Mouse (Mus musculus): ENCODE measurements around the gene Trem2.
"Not testable (repeated sequence)": the region's sequence is repeated elsewhere in the genome, so short reads cannot be mapped to it uniquely, and the experiment has no call there.

The Trem2 gene

GRCm38 (mm10) chr17:48346231-48346630, at the start of gene Trem2:
Gene Trem2 (plus strand): TSS chr17:48346401.
- DNase-seq (ENCODE audit: low spot score in 2 of 2), result peak in 1 of 2 experiments; percentile 51

- DNase-seq (ENCODE audit: low spot score in 2 of 2), result no peak
These were observed 47.0 kb upstream of the Trem2 start, which contains the start of gene Treml2 for GRCm38 (mm10) chr17:48299203-48299602. Gene Treml2 (plus strand): TSS chr17:48299498.

- DNase-seq (ENCODE audit: low spot score in 2 of 2), result no peak
These were observed 46.4 kb upstream of the Trem2 start for GRCm38 (mm10) chr17:48299756-48300155.

DNA sequence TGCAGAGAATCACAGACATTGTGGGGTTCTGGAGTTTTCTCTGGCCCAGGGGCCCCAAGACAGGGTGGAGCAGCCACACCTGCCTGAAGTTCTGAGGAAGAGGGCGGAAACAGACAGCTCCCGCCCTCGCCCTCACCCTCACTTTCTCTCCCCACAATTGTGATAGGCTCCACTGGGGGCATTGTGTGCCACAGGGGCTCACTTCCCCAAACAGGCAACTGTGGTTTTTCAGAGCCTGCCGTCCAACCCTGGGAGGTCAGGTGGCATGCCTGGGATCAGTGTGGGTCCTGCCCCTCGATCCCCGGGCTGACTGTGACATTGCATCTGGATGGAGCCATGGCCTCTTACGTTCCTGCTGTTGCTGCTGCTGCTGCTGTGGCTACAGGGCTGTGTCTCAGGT, 46.0 kb upstream of the Trem2 start:
- no peak for DNase-seq (ENCODE audit: low spot score in 2 of 2)

- DNase-seq (ENCODE audit: low spot score in 2 of 2), result no peak
These were observed 45.3 kb upstream of the Trem2 start for GRCm38 (mm10) chr17:48300861-48301260.

DNA sequence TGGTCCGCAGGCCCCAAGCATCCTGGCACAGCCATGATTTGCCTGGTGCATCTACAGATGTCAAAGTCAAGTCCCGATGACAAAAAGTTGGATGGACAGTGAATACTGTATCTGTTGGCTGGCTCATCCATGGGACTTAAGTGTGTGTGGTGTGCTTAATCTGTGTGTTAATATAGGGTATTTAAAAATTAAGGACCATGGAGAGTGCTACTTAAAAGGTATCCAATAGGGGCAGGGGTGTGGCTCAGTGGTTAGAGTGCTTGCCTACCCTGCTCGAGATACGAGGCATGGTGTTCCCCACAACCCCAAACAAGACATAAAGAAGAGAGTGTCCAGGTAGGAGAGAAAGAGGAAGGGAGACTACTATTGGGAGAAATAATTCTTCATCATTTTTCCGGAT, 44.4 kb upstream of the Trem2 start:
- DNase-seq (ENCODE audit: low spot score in 2 of 2), result no peak

DNA sequence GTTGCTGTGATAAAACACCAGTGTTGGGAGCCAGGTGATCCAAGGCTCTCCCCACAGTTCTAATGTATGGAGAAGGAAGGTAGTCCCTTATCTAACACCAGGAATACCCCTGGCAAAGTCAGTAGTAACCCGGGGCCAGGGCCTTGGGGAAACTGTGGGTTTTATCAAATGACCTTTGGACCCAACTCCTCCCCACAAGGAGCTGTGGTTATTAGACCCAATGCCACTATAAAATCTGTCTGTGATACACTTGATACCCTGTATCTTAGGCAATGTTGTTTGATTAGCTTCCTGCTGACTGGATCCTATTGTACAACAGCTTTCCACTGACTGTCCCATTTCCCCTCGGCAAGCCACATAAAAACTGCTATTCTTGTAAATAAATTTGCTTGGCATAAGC, 34.1 kb upstream of the Trem2 start:
- no peak for DNase-seq (ENCODE audit: low spot score in 2 of 2)

DNA sequence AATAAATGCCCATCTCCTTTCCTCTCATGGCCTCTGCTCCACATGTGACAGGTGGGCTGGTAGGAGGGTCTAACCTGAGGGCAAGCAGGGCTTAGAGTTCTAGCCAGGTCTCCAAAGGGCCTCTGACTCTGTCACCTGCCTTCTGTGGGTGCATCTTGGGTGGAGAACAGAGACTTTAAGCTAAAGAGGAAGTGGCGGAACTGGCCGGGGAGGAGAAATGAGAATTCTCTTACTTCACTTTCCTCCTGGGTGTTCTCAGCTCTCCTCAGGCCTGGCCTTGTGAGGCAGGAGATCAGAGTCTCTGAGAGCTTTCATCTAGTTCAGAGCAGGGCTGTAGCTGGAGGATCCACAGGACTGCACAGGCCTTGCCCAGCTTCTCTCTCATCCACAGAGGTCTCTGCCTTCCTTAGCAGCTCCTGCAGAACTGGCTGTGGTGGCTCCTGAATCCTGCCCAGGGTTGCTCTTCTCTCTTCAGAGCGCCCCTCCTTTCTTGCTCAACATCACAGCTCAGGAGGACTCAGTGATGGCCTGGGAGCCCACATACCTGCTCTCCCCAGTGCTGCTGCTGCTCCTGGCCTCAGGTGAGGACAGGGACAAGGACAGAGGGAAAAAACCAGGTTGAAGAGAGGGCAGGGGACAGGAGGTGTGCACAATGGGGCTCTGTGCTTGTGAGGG, 30.2 kb upstream of the Trem2 start, which contains the start of gene B430306N03Rik:
Gene B430306N03Rik (plus strand): TSS at position 237 of the 675 bp plus-strand sequence.
- not testable (repeated sequence) for DNase-seq (ENCODE audit: low spot score in 2 of 2)

DNA sequence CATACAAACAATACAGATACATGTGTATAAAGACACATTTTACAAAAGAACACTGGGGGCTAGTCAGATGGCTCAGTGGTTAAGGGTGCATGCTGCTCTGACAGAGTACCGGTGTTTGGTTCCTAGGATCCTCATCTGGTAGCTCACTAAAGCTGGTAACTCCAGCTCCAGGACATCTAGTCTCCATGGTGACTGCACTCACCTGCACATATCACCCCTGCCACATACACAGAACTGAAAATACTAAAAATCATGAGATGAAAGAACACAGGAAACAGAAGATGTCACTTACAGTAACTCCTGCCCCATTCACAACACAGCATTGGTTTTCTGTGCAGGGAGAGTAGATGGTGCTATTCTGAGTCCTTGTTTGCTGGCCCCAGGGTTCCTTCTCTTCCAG, 27.5 kb upstream of the Trem2 start:
- DNase-seq (ENCODE audit: low spot score in 2 of 2), result no peak

GRCm38 (mm10) chr17:48321279-48321678, 24.9 kb upstream of the Trem2 start:
- DNase-seq (ENCODE audit: low spot score in 2 of 2), result no peak

DNA sequence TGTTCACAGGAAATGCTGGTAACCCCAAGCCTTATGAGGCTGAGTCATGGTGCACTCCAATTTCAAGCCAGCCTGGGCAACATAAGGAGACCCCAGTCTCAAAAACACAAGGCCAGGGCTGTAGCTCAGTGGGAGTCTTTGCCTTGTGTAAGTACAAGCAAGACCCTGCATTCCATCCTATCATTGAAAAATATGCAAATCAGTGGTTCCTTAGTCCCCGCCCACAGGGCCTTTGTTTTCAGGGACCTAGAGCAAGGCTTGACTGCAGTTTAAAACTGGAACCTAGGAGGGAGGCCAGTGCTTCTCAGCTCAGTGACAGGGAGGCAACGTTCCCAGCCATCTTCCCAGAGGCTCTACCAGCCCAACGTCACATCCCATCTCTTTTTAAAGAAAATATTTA, 23.0 kb upstream of the Trem2 start:
- DNase-seq (ENCODE audit: low spot score in 2 of 2), result no peak

GRCm38 (mm10) chr17:48324258-48324657, 21.9 kb upstream of the Trem2 start:
- no peak for DNase-seq (ENCODE audit: low spot score in 2 of 2)

DNA sequence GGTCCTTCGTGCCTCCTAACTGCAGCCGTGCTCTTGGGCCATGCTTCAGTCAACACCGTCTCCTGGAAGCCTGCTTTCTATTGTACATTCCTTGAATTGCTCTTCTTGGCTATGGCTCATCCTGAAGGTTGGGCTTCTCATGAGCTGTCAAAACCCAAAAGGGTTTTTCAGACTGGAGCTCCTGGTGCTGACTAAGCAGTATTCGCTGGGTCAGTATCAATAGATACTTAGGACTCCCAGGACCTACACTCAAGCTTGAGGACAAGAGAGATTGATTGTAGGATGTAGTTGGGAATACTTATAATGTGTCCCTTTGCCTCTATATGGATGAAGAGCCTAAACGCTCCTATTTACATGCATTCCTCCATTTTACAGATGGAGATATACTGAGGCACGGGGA, 21.1 kb upstream of the Trem2 start:
- DNase-seq (ENCODE audit: low spot score in 2 of 2), result no peak

- no peak for DNase-seq (ENCODE audit: low spot score in 2 of 2)
These were observed 20.6 kb upstream of the Trem2 start for GRCm38 (mm10) chr17:48325638-48326037.

- DNase-seq (ENCODE audit: low spot score in 2 of 2), result peak; percentile 81 to 86
These were observed 19.5 kb upstream of the Trem2 start for GRCm38 (mm10) chr17:48326656-48327055.

DNA sequence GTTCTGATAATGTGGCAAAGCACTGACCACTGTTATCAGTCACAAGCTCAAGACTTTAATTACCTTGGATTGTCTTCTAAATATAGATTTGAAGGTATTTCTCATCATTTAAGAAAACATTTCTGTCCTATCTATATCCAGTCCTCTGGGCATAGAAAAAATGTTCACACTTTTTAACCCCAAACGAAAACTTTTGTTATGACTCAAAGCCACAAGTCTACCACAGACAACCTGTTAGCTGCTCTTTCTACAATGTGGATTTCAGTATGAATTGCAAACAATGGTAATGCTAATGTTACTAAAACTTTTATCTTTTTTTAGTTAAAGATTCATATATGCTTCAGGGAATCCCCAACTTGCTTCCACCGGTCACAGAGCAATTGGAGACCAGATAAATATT, 13.7 kb upstream of the Trem2 start:
- no peak for DNase-seq (ENCODE audit: low spot score in 2 of 2)

- DNase-seq (ENCODE audit: low spot score in 2 of 2), result no peak
These were observed 12.0 kb upstream of the Trem2 start for GRCm38 (mm10) chr17:48334186-48334585.

GRCm38 (mm10) chr17:48336857-48337256, 9.3 kb upstream of the Trem2 start:
- peak in 1 of 2 experiments; percentile 87 for DNase-seq (ENCODE audit: low spot score in 2 of 2)

DNA sequence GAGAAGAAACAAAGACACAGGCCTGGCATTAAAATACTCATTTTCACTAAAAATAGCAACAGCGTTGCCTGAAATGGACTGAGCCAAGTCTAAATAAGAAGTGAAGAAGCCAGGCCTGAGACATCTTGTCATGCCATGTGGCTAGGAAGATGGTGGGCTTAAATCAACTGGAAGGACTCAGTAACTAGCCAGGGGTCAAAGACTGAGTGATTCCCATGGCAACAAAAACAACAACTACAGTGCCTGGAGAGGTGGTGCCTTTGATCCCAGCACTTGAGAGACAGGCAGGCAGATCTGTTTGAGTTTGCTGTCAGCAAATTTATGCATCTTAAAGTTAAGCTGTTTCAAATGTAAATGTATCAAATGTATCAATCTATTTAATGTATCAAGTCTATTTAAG, 5.9 kb upstream of the Trem2 start:
- no peak for DNase-seq (ENCODE audit: low spot score in 2 of 2)

DNA sequence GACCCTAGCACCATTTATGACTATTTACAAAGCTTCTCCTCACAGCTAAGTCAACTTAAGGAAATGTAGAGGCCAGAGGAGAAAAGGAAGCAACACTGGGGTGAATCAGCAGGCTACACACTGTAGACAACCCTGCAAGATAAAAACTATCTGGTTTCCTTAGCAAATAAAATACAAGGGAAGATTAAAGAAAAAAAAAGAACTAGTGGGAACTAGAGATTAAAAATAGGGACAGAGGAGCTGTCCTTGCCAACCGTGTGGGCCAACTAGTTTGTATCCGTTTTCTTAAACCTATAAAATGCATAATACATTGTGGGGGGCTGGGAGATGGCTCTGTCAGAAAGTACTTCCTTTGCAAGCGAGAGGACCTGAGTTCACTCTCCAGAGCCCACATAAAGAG, 4.3 kb upstream of the Trem2 start:
- no peak for DNase-seq (ENCODE audit: low spot score in 2 of 2)

DNA sequence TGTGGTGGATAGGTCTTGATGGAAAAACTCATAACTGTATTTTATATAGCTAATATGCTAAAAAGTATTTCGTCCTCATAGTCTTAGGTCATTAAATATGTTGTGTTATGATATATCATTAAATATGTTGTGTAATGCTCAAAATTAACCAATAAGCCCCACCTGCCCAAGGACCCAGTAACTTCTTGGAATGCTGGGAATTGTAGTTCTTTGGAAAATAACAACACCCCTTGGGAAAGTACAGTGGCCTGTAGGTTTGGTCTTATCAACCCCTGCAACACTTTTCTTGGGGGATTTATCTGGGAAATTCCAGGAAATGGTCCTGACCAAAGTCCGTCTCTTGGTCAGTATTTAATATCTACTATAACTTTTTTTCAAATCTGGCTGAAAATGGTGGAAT, 3.1 kb upstream of the Trem2 start:
- no peak for DNase-seq (ENCODE audit: low spot score in 2 of 2)

DNA sequence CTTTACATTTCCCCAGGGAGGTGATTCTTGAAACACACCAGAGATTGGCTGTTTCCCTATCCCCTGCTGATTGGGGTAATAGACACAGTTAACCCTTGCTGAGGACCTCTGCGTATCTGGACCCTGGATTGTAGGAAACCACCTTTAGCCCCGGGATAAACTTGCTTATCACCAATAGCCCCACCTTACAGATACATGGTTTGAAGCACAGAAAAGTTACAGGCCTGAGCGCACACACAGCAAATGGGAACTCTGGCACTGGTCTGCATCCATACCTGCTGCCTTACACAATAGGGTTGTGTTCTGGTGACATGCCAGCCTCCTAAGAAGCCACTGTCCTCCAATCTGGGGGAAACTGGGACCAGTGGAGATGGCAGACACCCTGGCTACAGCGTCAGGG, 377 bp upstream of the Trem2 start:
- no peak for DNase-seq (ENCODE audit: low spot score in 2 of 2)

- DNase-seq (ENCODE audit: low spot score in 2 of 2), result peak in 1 of 2 experiments; percentile 52
These were observed 633 bp downstream of the Trem2 start for GRCm38 (mm10) chr17:48346834-48347233.

- no peak for DNase-seq (ENCODE audit: low spot score in 2 of 2)
These were observed 1.1 kb downstream of the Trem2 start for GRCm38 (mm10) chr17:48347287-48347686.
